ENCODE assay signal across 8 mouse cellular contexts in genomic region chr4:141643118-141643855, GRCm38 (mm10). TPM values are rescaled to one million over a fixed set of nuclear protein-coding genes. Genes with fewer than 3 reads are reported as not detected.
A peak's percentile ranks its signal among the peaks of the same experiment; 100 is the strongest.
DNase-seq lines count a peak whose midpoint lies in the region; ATAC-seq and TF ChIP-seq lines count a peak whose summit lies in the region.

No protein-coding gene starts in this region.

- H3K9ac ChIP-seq in intestine, postnatal 0 days (ENCODE audit: low read depth, low read length) = no peak overlapping the region
- no peak overlapping the region for H3K9ac ChIP-seq in neural tube, embryonic 15.5 days (replicated peaks)

- ATAC-seq in cerebellum, adult (ENCODE audit: insufficient number of reproducible peaks, low FRiP score, low TSS enrichment) = peak; percentile 56; the same call in 1 of the 2 replicates
- no peak for ATAC-seq in intestine, postnatal 0 days
- peak; percentile 72 for ATAC-seq in neural tube, embryonic 15.5 days (ENCODE audit: low FRiP score)

- TF ChIP-seq CTCF in intestine, postnatal 0 days (IDR thresholded peaks at IDR 0.05; ENCODE audit: low read depth) = no peak

- no peaks in the 10 kb centered on the region; the same call in 1 of the 2 replicates for H3K4me1 ChIP-seq in intestine, postnatal 0 days (replicated peaks; ENCODE audit: control insufficient read depth, insufficient read depth, low read length)
- H3K4me1 ChIP-seq in neural tube, embryonic 15.5 days = peaks cover 18% of the 10 kb centered on the region

- H3K27me3 ChIP-seq in intestine, postnatal 0 days (replicated peaks; ENCODE audit: control insufficient read depth, insufficient read depth, low read length) = no peaks in the 10 kb centered on the region
- no peaks in the 10 kb centered on the region for H3K27me3 ChIP-seq in neural tube, embryonic 15.5 days (replicated peaks)

- H3K9me3 ChIP-seq in intestine, postnatal 0 days (ENCODE audit: control insufficient read depth) = no peaks in the 10 kb centered on the region
- no peaks in the 10 kb centered on the region for H3K9me3 ChIP-seq in neural tube, embryonic 15.5 days (replicated peaks)

- no peak overlapping the region for H3K4me3 ChIP-seq in intestine, postnatal 0 days (ENCODE audit: low read depth, low read length)
- H3K4me3 ChIP-seq in neural tube, embryonic 15.5 days (replicated peaks) = no peak overlapping the region

- peaks cover 42% of the 10 kb centered on the region for H3K36me3 ChIP-seq in intestine, postnatal 0 days (ENCODE audit: control insufficient read depth, insufficient read depth)
- peaks cover 34% of the 10 kb centered on the region for H3K36me3 ChIP-seq in neural tube, embryonic 15.5 days

- WGBS in intestine, postnatal 0 days = 55% methylated on average over 7 of the region's 7 CpGs
- 30% methylated on average over 7 of the region's 7 CpGs for WGBS in neural tube, embryonic 15.5 days

- peak overlapping the region; percentile 7; the same call in 1 of the 2 replicates for H3K27ac ChIP-seq in intestine, postnatal 0 days (ENCODE audit: low read depth, low read length)
- peak overlapping the region; percentile 82 for H3K27ac ChIP-seq in neural tube, embryonic 15.5 days (replicated peaks)

- H3K4me2 ChIP-seq in intestine, postnatal 0 days (replicated peaks; ENCODE audit: low read depth) = no peak overlapping the region
- no peak overlapping the region for H3K4me2 ChIP-seq in neural tube, embryonic 15.5 days

- peak; percentile 72 to 85 for DNase-seq in adrenal gland, adult (ENCODE audit: inconsistent age in 2 of 2, low spot score in 1 of 2)
- no peak for DNase-seq in adrenal gland, adult 18-20 months (ENCODE audit: low spot score in 2 of 2)
- peak; percentile 73 for DNase-seq in gastrocnemius, postnatal 25 days
- DNase-seq in left cerebral cortex, postnatal 10 days (ENCODE audit: extremely low spot score in 1 of 2, low spot score in 2 of 2) = peak; percentile 64 to 80
- DNase-seq in urinary bladder, postnatal 4 days (ENCODE audit: low spot score in 2 of 2) = no peak

- intact Hi-C loops in left cerebral cortex, postnatal 10 days (cut with DNase I) = no loop called here

RNA-seq across cellular contexts. Expression of gene Slc25a34, which starts 19.7 kb away (rescaled TPM):
- total RNA-seq in adrenal gland, adult 18-20 months (2021) = 10 to 100 TPM in 1 of 2 experiments, 1 to 10 TPM in 1; 3.5 to 10.3 TPM
- total RNA-seq in gastrocnemius, postnatal 25 days (2021) = 10 to 100 TPM; 14.7 to 14.8 TPM
- polyA plus RNA-seq in intestine, postnatal 0 days (2015; fragmentation: Nextera tagmentation; extraction: Ambion mirVana) = 23.8 and 25.7 TPM in 2 replicates
- 1 to 10 TPM; 2.3 to 4.1 TPM for total RNA-seq in left cerebral cortex, postnatal 10 days (2021)
- 0.10 and 0.28 TPM in 2 replicates for polyA plus RNA-seq in neural tube, embryonic 15.5 days (2015; fragmentation: Nextera tagmentation; extraction: Ambion mirVana)

RNA-seq across cellular contexts. Expression of gene Plekhm2, which starts 21.4 kb away (rescaled TPM):
- 10 to 100 TPM; 62.9 to 70.8 TPM for total RNA-seq in adrenal gland, adult 18-20 months (2021)
- 10 to 100 TPM; 24.3 to 32.7 TPM for total RNA-seq in gastrocnemius, postnatal 25 days (2021)
- polyA plus RNA-seq in intestine, postnatal 0 days (2015; fragmentation: Nextera tagmentation; extraction: Ambion mirVana) = 3.1 and 6.0 TPM in 2 replicates
- 10 to 100 TPM; 49.0 to 55.0 TPM for total RNA-seq in left cerebral cortex, postnatal 10 days (2021)
- 6.8 and 8.1 TPM in 2 replicates for polyA plus RNA-seq in neural tube, embryonic 15.5 days (2015; fragmentation: Nextera tagmentation; extraction: Ambion mirVana)

RNA-seq across cellular contexts. Expression of gene Tmem82, which starts 24.9 kb away (rescaled TPM):
- total RNA-seq in adrenal gland, adult 18-20 months (2021) = 1 to 10 TPM; 1.1 to 2.8 TPM
- 1 to 10 TPM; 1.2 to 2.3 TPM for total RNA-seq in gastrocnemius, postnatal 25 days (2021)
- polyA plus RNA-seq in intestine, postnatal 0 days (2015; fragmentation: Nextera tagmentation; extraction: Ambion mirVana) = 42.0 and 45.7 TPM in 2 replicates
- under 1 TPM; 0.28 to 0.79 TPM for total RNA-seq in left cerebral cortex, postnatal 10 days (2021)
- 0.18 and 0.88 TPM in 2 replicates for polyA plus RNA-seq in neural tube, embryonic 15.5 days (2015; fragmentation: Nextera tagmentation; extraction: Ambion mirVana)

RNA-seq across cellular contexts. Expression of gene Fblim1, which starts 37.4 kb away (rescaled TPM):
- 10 to 100 TPM in 1 of 2 experiments, 1 to 10 TPM in 1; 6.8 to 13.0 TPM for total RNA-seq in adrenal gland, adult 18-20 months (2021)
- 1 to 10 TPM; 1.5 to 4.7 TPM for total RNA-seq in gastrocnemius, postnatal 25 days (2021)
- polyA plus RNA-seq in intestine, postnatal 0 days (2015; fragmentation: Nextera tagmentation; extraction: Ambion mirVana) = 52.8 and 59.2 TPM in 2 replicates
- total RNA-seq in left cerebral cortex, postnatal 10 days (2021) = 1 to 10 TPM; 4.4 to 6.0 TPM
- polyA plus RNA-seq in neural tube, embryonic 15.5 days (2015; fragmentation: Nextera tagmentation; extraction: Ambion mirVana) = 31.0 and 32.2 TPM in 2 replicates

RNA-seq across cellular contexts. Expression of gene Rsc1a1, which starts 42.1 kb away (rescaled TPM):
- not detected for total RNA-seq in adrenal gland, adult 18-20 months (2021)
- 1 to 10 TPM; 1.4 to 2.3 TPM for total RNA-seq in gastrocnemius, postnatal 25 days (2021)
- polyA plus RNA-seq in intestine, postnatal 0 days (2015; fragmentation: Nextera tagmentation; extraction: Ambion mirVana) = not detected in 2 replicates
- total RNA-seq in left cerebral cortex, postnatal 10 days (2021) = 1 to 10 TPM in 1 of 2 experiments, under 1 TPM in 1; 0.41 to 3.0 TPM
- polyA plus RNA-seq in neural tube, embryonic 15.5 days (2015; fragmentation: Nextera tagmentation; extraction: Ambion mirVana) = 0.22 TPM in 1 of 2 replicates, not detected in the other

Comparison
In these comparisons a context has a peak if more than half of its experiments do, and no peak if none do; other contexts are left out.
1. DNase-seq: peak in adrenal gland, adult (2 of 2), gastrocnemius, postnatal 25 days (single experiment) and left cerebral cortex, postnatal 10 days (2 of 2); none in adrenal gland, adult 18-20 months (0 of 2) and urinary bladder, postnatal 4 days (0 of 2).